Mouse (Mus musculus) natural killer cell, adult 2 months (primary cell): ENCODE measurements around the gene Mfsd6.

ENCODE experiments used
- DNase-seq, 2 experiments: peaks; one replicate each; pipeline ENCODE4 v3.0.0; 2022; ENCODE audit warnings: low spot score in 2 of 2

Gene Mfsd6

DNA sequence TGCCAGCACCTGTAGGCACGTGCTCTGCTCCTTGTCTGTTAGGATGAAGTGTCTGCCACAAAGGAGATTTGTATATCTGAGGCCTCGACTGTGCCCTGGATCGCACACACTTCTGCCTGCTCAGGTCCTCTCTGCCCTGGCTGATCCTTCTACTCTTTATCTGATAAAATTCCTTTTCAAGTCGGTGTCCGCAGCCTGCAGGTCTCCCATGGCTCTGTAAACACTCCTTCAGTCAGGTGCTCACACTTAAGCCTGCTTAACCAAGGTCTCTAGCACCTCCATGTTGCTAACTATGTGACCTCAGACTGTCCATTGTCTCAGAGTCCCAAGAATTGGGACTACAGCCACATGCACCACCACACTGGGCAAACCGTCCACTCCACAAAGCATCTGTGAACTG, 87.0 kb downstream of the Mfsd6 start:
- no peak for DNase-seq

DNA sequence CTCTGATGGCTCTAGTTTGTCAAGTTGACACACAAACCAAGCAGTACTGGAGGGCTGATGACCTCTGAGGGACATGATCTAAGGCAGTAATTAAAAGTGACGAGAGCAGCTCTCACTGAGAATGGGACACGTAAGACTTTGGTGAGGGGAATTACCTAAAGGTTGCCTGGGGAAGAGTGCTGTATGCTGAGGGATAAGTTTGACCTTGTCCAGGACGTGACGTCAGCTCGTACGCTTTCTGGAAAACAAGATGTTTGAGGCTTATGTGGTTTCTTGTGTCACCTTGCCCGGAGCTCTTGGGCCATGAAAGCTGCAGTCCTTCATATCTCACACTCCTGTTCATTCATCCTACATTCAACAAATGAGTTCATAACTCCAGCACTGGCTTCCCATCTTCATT, 88.2 kb downstream of the Mfsd6 start:
- peak; percentile 25 to 41 for DNase-seq

DNA sequence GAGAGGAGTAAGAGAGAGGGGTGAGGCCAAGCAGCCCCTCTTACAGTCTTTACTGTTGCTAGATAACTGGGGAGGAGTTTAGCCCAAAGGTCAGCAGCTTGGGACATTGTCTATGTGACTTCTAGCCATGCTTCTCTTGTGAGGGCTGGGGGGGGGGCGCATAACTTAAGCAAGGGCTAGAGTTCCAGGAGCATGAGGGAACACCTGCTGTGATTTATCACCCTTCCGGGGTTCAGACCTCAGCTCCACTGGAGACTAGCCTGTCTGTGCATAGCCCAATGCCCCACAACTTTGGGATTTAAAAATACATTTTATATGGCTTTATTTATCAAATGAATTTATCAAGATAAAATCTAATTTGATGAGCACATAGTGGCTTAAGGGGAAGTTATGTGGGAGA, 89.2 kb downstream of the Mfsd6 start:
- DNase-seq: no peak

DNA sequence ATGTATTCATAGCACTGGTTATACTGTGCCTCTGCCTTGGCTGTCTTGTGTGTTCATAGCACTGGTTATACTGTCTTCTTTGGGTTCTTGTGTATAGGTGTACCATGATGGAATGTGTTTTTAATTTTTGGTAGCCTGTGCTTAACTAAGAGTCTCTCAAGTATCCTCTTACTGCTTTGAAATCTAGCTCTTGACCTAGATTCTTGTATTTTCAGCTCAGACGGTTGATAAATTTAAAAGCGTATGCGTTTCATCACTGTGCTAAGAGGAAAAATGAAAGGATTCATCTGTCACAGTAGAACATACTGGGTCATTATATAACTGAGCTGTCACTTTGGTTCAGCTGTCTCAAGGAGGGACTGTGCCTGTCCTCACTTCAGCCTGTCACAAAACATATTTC, 91.3 kb downstream of the Mfsd6 start:
- no peak for DNase-seq

DNA sequence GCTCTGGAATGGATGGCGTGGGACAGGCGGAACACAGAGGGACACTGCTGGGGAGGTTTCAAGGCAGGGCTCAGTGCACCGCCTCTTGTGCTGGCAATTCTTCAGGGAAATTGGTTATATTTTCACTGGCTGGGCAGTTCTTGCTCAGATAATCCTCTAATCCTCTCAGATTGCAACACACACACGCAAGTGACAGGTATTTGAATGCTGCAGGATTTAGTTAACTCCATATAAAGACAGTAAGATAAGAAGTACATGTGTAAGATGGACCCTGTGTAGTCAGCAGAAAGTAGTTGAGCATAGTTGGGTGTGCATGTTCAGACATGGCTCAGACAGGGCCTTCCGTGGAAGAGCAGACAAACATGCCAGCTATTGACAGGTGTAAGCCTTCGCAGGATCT, 93.0 kb downstream of the Mfsd6 start:
- DNase-seq: no peak

DNA sequence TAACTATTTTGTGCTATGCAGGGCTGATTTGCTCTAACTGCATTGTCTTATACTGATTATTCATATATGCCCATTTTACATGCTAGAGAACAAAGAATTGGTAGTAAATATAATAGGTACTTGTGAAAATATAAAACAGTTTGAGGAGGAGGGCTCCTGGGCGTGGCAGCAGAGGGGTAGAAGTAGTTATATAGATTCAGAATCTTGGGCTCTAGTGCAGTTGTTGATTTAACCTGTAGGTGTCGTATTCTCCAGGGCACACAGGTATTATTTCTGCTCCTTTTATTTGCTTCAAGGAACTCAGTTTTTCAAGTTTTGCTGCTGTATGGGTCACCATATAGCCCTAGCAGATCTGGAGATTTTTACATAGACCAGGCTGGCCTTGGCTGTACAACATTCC, 95.7 kb downstream of the Mfsd6 start:
- peak in 1 of 2 experiments; percentile 27 for DNase-seq

DNA sequence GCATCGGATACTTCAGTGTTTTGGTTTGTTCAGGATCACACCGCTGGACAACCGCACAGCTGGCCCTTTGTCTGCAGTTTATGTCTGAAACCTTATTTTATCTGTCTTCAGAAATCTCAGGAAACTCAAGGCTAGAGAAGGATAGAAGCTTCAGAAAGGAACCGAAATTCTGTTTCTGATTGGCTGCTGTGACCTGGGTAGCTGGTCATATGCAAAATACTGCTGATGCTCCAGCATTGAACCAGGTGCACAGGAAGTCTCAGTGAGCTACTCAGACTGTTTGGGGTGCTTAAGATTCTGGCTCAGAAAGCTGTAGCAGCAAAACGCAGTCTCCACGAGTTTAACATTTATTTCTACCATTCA, 96.3 kb downstream of the Mfsd6 start:
- DNase-seq: peak; percentile 44 to 74

DNA sequence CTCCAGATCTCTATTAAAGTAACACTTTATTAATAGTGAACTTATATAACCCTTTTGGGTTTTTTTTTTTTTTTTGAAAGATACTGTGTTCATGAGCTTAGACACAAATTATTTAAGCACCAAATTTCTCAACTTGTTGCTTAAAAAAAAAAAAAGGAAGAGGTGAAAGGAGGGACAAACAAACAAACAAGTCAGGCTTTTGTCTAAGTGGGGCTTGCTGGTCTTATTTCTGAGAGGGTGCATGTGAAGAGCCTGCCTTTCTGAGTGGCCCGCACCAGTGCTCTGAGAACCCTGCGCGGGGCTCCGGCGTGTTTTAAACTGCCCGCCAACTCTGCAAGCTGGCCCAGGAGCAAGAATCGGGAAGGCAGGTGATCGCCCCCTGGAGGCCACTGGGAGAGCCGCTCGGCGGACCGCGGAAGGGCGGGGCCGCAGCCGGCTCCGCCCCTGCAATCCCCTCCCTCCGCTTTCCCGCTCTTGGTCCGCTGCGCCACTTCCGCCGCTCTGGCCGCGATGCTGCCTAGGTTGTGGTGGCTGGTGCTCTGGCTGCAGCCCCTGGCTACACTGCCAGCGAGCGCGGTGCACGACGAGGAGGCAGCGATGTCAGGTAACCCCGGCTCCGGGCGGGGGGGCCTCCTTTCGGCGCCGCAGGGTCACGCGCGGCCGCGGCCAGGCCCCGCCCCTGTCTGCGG, 96.9 kb downstream of the Mfsd6 start, which contains the start of gene Nemp2:
Nemp2 (plus strand) TSS at position 456 of the 689 bp plus-strand sequence.
- peak; percentile 90 to 93 for DNase-seq

DNA sequence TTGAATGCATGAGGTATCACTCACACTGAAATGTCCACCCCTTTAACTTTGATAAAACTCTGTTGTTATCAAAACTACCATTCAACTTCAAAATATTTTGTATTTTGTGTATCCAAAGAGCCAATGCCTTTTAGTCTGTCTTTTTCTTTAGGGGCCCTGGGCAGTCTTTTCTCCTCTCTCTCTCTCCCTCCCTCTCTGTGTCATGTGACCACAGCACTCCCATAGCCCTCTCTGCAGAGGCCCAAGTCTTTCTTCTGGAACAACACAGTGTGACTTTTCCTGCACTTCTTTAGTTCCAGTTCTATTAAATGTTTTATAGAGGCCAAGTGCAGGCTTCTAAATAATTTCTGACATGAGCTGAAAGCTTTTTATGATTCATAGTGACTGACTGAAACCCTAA, 106.8 kb downstream of the Mfsd6 start:
- no peak for DNase-seq

DNA sequence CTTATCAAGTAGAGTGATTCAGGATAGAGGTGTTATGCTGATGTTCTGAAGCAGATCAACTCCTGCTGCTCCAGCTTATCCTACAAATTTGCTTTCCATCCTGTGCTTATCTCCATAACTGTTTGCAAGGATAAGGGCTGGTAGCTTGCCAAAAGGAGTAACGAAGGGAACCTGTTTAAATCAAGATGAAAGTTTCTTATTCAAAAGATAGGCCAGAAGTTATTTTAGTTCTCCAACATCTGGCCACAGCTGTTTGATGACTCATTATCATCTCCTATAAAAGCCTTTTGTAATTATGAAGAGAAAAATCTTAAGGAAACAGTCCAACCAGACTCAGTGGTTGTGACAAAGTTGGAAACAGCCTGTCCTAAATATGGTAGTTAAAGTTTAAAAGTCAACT, 109.0 kb downstream of the Mfsd6 start:
- no peak for DNase-seq

DNA sequence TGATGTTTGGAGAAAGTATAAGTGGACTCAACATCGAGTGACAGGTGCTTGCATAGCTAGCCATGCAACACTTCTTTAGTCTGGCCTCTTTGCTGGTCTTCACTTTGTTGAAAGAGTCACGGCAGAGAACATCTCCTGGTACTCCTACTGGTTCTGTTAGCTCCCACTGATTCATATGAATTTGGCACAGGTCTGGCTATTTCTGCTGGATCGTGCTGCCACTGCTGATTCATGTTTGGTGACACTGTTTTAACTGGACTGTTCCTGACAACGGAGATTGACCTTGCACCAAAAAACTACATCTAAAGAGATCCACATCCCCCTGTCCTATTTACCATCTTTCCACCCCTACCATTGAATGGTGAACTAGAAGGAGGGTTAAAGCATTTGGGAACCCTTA, 118.8 kb downstream of the Mfsd6 start:
- DNase-seq: no peak

DNA sequence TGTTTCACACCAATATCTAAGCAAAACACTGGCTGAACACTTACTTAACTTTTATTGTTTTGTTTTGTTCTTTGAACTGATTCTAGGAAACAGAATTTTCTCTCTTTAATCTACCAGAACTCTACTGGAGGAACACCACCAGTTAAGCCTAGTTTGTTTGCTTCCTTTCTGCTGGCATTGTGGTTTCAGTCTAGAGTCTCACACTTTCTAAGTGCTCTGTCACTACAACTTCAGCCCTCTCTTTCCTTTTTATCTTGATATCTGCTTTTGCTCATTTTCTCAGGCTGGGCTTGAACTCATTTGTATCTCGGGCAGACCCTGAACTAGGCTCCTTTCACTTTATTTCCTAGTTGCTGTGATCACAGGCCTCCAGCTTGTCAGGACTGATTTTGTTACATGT, 119.6 kb downstream of the Mfsd6 start:
- no peak for DNase-seq
